Mouse (Mus musculus): ENCODE data around the gene Tbc1d8.

Tbc1d8 gene

GRCm38 (mm10) chr1:39478057-39478895 is at the start of gene Tbc1d8:
TSS of gene Tbc1d8 (minus strand) at chr1:39478755.
- DNase-seq, result peak; percentile 92 to 94

GRCm38 (mm10) chr1:39528319-39528718 is 49.8 kb upstream of the Tbc1d8 start:
- DNase-seq, result no peak

GRCm38 (mm10) chr1:39527432-39527831 is 48.9 kb upstream of the Tbc1d8 start:
- peak; percentile 72 to 86 for DNase-seq

GRCm38 (mm10) chr1:39526371-39527167 is 48.0 kb upstream of the Tbc1d8 start:
- no peak for DNase-seq

GRCm38 (mm10) chr1:39525763-39526162 is 47.2 kb upstream of the Tbc1d8 start:
- no peak for DNase-seq

- DNase-seq, result peak in 1 of 2 experiments; percentile 49
Measured at GRCm38 (mm10) chr1:39522519-39522918, 44.0 kb upstream of the Tbc1d8 start.

GRCm38 (mm10) chr1:39521326-39521725 is 42.8 kb upstream of the Tbc1d8 start:
- DNase-seq, result no peak

GRCm38 (mm10) chr1:39515303-39515991 is 36.9 kb upstream of the Tbc1d8 start:
- DNase-seq, result no peak

GRCm38 (mm10) chr1:39512183-39512582 is 33.6 kb upstream of the Tbc1d8 start:
- no peak for DNase-seq

GRCm38 (mm10) chr1:39511775-39512174 is 33.2 kb upstream of the Tbc1d8 start:
- no peak for DNase-seq

- no peak for DNase-seq
Measured at GRCm38 (mm10) chr1:39505600-39505999, 27.0 kb upstream of the Tbc1d8 start.

- DNase-seq, result peak in 1 of 2 experiments; percentile 37
Measured at GRCm38 (mm10) chr1:39504261-39504660, 25.7 kb upstream of the Tbc1d8 start.

- no peak for DNase-seq
Measured at GRCm38 (mm10) chr1:39502817-39503633, 24.5 kb upstream of the Tbc1d8 start.

GRCm38 (mm10) chr1:39499485-39499941 is 21.0 kb upstream of the Tbc1d8 start:
- DNase-seq, result no peak

GRCm38 (mm10) chr1:39497748-39498147 is 19.2 kb upstream of the Tbc1d8 start:
- DNase-seq, result no peak

GRCm38 (mm10) chr1:39496995-39497394 is 18.4 kb upstream of the Tbc1d8 start:
- DNase-seq, result no peak

- no peak for DNase-seq
Measured at GRCm38 (mm10) chr1:39493664-39494063, 15.1 kb upstream of the Tbc1d8 start.

- DNase-seq, result no peak
Measured at GRCm38 (mm10) chr1:39493165-39493564, 14.6 kb upstream of the Tbc1d8 start.

GRCm38 (mm10) chr1:39487370-39487769 is 8.8 kb upstream of the Tbc1d8 start:
- no peak for DNase-seq

- no peak for DNase-seq
Measured at GRCm38 (mm10) chr1:39482115-39482815, 3.7 kb upstream of the Tbc1d8 start.

- no peak for DNase-seq
Measured at GRCm38 (mm10) chr1:39479254-39479653, 699 bp upstream of the Tbc1d8 start.

GRCm38 (mm10) chr1:39478896-39479200 is 293 bp upstream of the Tbc1d8 start:
- no peak for DNase-seq

All from kidney, postnatal 25 days (tissue).